Mouse (Mus musculus): ENCODE data around the gene Resp18. TPM values are rescaled to one million over a fixed set of nuclear protein-coding genes. Genes with fewer than 3 reads are reported as not detected.
"Not testable (repeated sequence)": the region's sequence is repeated elsewhere in the genome, so short reads cannot be mapped to it uniquely, and the experiment has no call there.

Resp18 gene
- polyA plus RNA-seq, 1 experiment from 2014 or later = not detected

DNA sequence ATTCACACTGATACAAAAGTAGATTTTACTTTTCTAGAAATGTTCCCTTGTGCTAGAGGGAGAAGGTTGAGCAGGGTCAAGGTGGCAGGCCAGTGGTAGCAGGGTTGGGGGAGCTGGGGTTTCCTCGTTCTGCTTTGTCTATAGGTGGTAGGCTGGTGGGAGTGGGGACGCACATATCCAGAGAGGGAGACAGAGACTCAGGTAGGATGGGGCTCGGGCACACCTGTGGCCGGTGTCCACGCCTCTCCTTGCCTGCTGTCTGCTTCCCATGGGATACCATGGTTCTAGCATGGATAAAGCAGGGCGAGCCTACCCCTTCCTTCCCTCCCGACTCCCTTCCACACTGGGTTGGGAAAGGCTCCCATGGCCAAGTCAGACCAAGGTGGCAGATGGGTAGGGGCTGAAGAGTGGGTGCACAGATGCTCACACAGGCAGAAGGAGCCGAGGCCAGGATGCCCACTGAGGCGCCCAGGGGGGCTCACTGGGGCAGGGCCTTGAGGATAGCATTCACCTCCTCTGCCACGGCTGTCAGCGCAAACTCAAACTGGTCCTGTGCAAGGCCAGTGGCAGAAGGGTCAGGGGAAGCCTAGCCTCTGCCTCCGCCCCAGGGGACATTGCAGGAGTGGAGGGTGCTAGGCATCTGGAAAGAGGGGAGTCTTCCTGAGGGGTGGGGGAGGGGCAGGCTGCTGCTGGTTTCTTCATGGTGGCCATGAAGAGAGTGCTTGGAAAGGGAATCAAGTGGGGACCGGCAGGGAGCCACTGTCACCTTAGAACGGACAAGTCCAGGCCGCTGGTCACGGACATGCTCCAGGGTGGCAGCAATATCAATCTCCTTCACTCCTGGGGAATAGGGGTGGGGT is 30.9 kb downstream of the Resp18 start:
- Histone ChIP-seq H3K4me3 (no peak overlapping the region), H3K4me2 (replicated peaks) (no peak overlapping the region), H3K9ac (0 out of 2 replicates have a peak overlapping the region, but pooled peaks have one; percentile 13), H3K36me3 (peaks cover 18% of the 10 kb centered on the region), H3K4me1 (peaks cover 18% of the 10 kb centered on the region), H3K27ac (no peak overlapping the region), H3K27me3 (peaks cover 3% of the 10 kb centered on the region; the same call in 1 of the 2 replicates), H3K9me3 (no peaks in the 10 kb centered on the region)
- 78% methylated on average over 16 of the region's 16 CpGs for WGBS
- no peak for ATAC-seq (ENCODE audit: low FRiP score, low read depth)

DNA sequence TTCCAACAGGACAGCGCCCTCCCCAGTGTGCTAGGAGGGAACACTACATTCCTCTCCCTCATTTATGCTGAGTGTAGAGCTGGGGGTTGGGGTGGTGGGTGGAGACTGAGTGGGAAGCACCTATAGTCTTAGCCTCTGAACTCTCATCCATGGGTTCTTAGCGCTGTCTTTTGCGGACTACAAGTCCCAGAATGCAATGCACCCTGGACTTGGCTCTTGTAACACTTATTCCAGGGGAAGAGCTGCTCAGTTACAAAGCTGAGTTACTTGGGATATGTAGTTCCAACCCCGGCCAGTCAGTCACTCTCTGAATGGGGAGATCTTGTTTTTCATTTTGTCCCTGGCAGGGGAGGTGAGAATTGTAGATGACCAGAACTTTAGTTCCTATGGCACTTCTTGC is 33.4 kb downstream of the Resp18 start:
- Histone ChIP-seq H3K9me3 (no peaks in the 10 kb centered on the region), H3K4me1 (peaks cover 10% of the 10 kb centered on the region), H3K27me3 (no peaks in the 10 kb centered on the region), H3K4me2 (replicated peaks) (no peak overlapping the region), H3K36me3 (peaks cover 36% of the 10 kb centered on the region), H3K9ac (no peak overlapping the region), H3K4me3 (no peak overlapping the region), H3K27ac (no peak overlapping the region)
- peak; percentile 60; the same call in 1 of the 2 replicates for ATAC-seq (ENCODE audit: low FRiP score, low read depth)
- 24% methylated on average over 4 of the region's 4 CpGs for WGBS

DNA sequence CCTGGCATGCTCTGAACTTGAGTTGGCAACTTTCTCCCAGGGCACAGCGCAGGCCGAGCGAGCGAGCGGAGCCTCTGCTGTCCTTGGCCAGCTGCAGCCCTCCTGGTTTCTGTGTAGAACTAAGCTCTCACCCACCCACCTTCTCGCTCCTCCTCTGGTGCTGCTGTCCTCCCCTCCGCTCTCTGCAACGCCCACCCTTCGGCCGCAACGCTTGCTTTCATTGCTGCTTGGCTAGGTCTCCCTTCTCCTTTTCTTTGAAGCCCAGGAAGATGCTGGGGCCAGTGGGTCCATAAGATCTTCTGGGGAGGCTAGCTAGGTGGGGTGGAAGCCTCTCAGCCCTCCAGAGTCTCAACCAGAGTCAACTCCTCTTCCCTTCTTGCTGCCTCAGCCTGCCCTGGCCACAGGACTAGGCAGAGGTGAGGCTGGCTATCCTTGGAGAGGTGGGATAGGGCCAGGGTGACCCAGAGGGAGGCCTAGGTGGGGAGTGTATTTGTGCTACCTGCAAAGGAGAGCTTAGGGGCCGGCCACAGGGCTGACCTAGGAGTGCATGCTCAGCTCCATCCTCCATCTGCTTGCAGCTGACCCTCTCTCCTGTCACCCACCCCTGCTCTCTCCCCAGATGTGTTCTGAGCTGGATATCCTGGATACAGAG is 33.9 kb downstream of the Resp18 start:
- ATAC-seq (ENCODE audit: low FRiP score, low read depth) = no peak
- H3K4me1 ChIP-seq = peaks cover 13% of the 10 kb centered on the region
- 89% methylated on average over 12 of the region's 12 CpGs for WGBS
- no peaks in the 10 kb centered on the region for H3K9me3 ChIP-seq
- H3K9ac ChIP-seq = no peak overlapping the region
- H3K4me3 ChIP-seq = no peak overlapping the region
- no peak overlapping the region for H3K4me2 ChIP-seq (replicated peaks)
- H3K27me3 ChIP-seq = no peaks in the 10 kb centered on the region
- no peak overlapping the region for H3K27ac ChIP-seq
- peaks cover 40% of the 10 kb centered on the region for H3K36me3 ChIP-seq

DNA sequence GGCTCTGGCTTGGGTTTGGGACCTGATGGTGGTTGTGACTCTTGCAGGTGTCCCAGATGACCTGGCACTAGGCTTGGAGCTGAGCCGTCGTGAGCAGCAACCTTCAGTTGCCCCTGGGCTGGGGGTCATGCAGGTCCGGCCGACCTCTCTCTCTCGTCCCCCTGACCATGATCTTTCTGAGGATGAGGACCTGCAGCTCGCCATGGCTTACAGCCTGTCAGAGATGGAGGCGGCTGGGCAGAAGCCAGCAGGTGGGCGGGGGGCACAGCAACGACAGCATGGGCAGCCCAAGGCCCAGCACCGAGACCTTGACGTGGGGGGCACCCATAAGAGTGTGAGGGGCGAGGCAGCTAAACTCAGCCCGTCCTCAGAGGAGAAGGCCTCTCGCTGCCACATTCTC is 34.8 kb downstream of the Resp18 start:
- WGBS = 86% methylated on average over 14 of the region's 14 CpGs

DNA sequence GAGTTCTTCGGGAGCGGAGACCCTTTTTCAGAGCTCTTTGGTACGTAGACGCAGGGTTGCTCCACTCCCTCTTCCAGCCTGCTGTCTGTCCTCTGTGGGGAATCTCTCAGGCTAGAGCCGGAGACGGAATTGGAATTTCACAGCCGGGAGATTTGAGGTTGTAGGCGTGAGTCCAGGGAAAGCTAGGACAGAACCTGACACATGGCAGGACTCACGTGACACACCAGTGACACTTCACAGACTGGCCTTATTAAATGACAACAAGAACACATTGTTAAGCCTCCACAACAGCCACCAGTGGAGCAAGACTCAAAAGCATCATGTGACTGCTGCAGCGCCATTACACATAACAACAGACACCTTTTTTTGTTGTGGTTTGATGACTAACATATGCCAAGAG is 38.6 kb downstream of the Resp18 start:
- no peak overlapping the region for H3K4me2 ChIP-seq (replicated peaks)
- 59% methylated on average over 10 of the region's 10 CpGs for WGBS
- no peak overlapping the region for H3K9ac ChIP-seq
- no peak overlapping the region for H3K4me3 ChIP-seq
- ATAC-seq (ENCODE audit: low FRiP score, low read depth) = no peak
- peaks cover 44% of the 10 kb centered on the region for H3K36me3 ChIP-seq
- H3K9me3 ChIP-seq = no peaks in the 10 kb centered on the region
- H3K27me3 ChIP-seq = no peaks in the 10 kb centered on the region
- no peak overlapping the region; the same call in 1 of the 2 replicates for H3K27ac ChIP-seq
- peaks cover 20% of the 10 kb centered on the region for H3K4me1 ChIP-seq

More for the DNA sequence above, 34.8 kb downstream of the Resp18 start:
- Histone ChIP-seq H3K4me1 (peaks cover 11% of the 10 kb centered on the region), H3K9ac (no peak overlapping the region), H3K9me3 (no peaks in the 10 kb centered on the region), H3K27me3 (no peaks in the 10 kb centered on the region), H3K4me3 (no peak overlapping the region), H3K4me2 (replicated peaks) (no peak overlapping the region), H3K36me3 (peaks cover 44% of the 10 kb centered on the region), H3K27ac (no peak overlapping the region)
- no peak for ATAC-seq (ENCODE audit: low FRiP score, low read depth)

DNA sequence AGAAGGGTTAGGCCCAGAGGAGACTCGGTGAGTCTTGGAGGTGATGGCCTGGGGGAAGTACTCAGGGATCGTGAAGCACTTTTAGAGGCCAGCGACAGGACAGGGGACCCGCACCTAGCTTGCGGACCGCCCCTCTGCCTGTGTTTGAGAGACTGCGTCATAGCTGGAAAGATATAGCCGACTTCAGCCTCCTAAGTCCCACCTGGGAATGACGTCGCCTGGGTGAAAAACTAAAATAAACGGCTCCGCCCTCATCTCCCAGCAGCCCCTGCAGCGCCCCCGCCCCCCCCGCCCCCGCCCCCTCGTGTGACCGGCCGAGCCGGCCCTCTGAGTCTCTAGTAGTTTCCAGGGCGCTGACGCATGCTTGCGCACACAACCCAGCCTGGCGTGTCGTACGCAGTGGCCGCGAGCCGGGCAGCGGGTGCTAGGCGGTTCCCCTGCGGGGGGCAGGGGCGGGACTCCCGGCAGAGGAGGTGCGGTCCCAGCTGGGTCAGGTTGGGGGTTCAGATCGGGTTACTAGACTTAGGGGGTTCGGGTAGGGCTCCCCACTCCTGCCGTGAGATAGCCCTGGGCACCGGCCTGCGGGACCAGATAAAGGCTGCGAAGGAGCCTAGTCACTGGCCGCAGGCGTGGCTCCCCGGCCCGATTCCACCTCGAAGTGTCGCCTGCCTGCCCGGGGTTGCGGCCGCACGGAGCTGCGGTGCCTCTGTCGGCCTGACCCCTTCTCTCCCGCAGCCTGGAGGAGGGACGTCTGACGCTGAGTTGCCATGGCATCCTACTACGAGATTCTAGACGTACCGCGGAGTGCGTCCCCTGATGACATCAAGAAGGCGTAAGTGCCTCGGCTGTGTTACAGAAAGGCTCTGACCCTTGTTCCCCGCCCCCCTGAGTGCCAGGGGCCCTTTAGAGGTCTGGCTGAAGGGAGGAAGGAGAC is 41.8 kb downstream of the Resp18 start, which contains the start of gene Dnajb2:
Gene Dnajb2 (plus strand): TSS at position 290 of the 934 bp plus-strand sequence.
- WGBS = under 1% methylated on average over 64 of the region's 64 CpGs
- Histone ChIP-seq H3K4me1 (peaks cover 20% of the 10 kb centered on the region), H3K36me3 (peaks cover 19% of the 10 kb centered on the region), H3K4me3 (peak within 1 kb of the TSS; percentile 76), H3K9ac (peak within 1 kb of the TSS; percentile 88), H3K27me3 (no peaks in the 10 kb centered on the region), H3K9me3 (no peaks in the 10 kb centered on the region), H3K27ac (peak within 1 kb of the TSS; percentile 81), H3K4me2 (replicated peaks) (peak within 1 kb of the TSS; percentile 89)
- peak; percentile 89 for ATAC-seq (ENCODE audit: low FRiP score, low read depth)

DNA sequence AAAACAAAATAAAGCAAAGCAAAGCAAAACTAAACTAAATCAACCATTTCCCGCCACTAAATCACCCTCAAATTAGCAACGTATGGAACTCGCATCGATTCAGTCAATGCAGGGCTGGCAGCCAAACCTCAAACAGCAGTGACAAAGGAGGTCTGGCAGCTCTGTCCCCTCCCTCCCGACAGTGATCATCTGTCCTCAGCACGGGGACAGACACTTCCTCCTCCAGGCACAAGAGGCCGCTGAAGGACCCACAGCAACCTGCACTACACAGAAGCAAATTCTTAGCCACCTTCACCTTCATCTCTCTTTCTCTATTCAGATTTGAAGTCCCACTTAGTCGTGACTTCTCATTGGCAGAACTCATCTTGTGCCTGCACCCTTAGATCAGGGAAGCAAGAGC is 43.6 kb downstream of the Resp18 start:
- ATAC-seq (ENCODE audit: low FRiP score, low read depth) = no peak
- no peak overlapping the region for H3K4me2 ChIP-seq (replicated peaks)
- WGBS = 1% methylated on average over 8 of the region's 8 CpGs
- H3K4me1 ChIP-seq = peaks cover 19% of the 10 kb centered on the region
- H3K36me3 ChIP-seq = peaks cover 5% of the 10 kb centered on the region; the same call in 1 of the 2 replicates
- 0 out of 2 replicates have a peak, but pooled peaks cover 4% of the 10 kb centered on the region for H3K27me3 ChIP-seq
- no peak overlapping the region for H3K4me3 ChIP-seq
- H3K9me3 ChIP-seq = no peaks in the 10 kb centered on the region
- H3K27ac ChIP-seq = no peak overlapping the region
- no peak overlapping the region for H3K9ac ChIP-seq

DNA sequence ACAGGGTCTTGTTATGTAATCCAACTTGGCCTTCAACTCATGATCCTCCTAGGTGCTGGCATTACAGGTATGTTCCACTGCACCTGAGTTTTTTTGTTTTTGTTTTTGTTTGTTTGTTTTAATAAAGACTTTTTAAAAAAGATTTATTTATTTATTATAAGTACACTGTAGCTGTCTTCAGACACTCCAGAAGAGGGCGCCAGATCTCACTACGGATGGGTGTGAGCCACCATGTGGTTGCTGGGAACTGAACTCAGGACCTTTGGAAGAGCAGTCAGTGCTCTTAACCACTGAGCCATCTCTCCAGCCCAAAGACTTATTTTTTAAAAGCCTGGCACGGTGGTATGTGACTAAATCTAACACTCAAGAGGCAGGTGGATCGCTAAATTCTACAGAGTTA is 45.7 kb downstream of the Resp18 start:
- 65% methylated on average over 4 of the region's 4 CpGs for WGBS
- H3K4me3 ChIP-seq; H3K4me2 ChIP-seq (replicated peaks); H3K9ac ChIP-seq; H3K9me3 ChIP-seq; ATAC-seq (ENCODE audit: low FRiP score, low read depth); H3K27ac ChIP-seq; H3K36me3 ChIP-seq; H3K27me3 ChIP-seq: not testable (repeated sequence)
- H3K4me1 ChIP-seq = peaks cover 14% of the 10 kb centered on the region

DNA sequence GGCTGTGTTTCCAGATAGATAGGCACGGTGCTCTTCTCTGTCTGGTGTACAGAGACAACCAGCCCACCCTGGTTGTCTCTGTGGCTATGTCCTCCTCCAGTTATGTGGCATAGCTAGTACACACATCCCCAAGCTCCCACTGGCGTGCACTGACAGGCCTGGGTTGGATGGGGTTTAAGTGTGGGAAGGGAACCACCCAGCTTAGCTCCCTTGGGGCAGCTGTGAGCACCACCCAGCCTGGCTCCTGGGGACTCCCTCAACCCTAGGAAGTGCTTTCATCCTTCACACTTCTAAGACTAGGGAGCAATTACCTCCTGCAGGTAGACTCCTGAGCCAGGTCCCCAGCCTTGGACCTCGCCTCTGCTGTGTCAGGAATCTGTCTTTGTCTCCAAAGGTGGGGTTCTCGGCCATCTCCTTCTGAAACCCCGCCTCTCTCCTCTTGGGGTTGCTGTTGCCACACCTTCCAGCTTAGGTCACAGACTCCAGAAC is 46.5 kb downstream of the Resp18 start, which contains the start of gene A630095N17Rik:
Gene A630095N17Rik (minus strand): TSS at position 439 of the 489 bp plus-strand sequence.
- H3K9ac ChIP-seq = no peak within 1 kb of the TSS
- H3K36me3 ChIP-seq = no peaks in the 10 kb centered on the region
- H3K4me3 ChIP-seq = no peak within 1 kb of the TSS
- peaks cover 6% of the 10 kb centered on the region for H3K4me1 ChIP-seq
- H3K9me3 ChIP-seq = no peaks in the 10 kb centered on the region
- H3K27me3 ChIP-seq = 0 out of 2 replicates have a peak, but pooled peaks cover 8% of the 10 kb centered on the region
- ATAC-seq (ENCODE audit: low FRiP score, low read depth) = no peak
- 63% methylated on average over 5 of the region's 5 CpGs for WGBS
- H3K27ac ChIP-seq = no peak within 1 kb of the TSS
- no peak within 1 kb of the TSS for H3K4me2 ChIP-seq (replicated peaks)

DNA sequence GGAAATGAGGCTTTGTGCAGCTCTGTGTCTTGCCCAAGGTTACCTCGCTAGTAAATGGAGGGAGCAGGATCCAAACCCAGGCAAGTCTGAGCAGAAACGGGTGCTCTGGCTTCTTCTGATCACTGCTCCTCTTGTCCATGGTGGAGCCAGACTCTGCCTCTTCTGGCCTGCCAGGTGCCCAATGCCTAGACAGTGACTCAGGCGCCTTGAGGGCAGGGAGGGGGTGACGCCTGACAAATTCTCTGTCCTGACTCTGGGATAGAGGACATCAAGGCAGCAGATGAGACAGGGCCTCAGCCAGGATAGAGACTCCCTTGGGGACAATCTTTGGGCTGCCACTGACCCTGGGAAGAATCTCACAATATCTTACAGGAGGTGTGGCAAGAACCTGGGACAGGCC is 47.0 kb downstream of the Resp18 start:
- Histone ChIP-seq H3K36me3 (no peaks in the 10 kb centered on the region), H3K4me3 (no peak overlapping the region), H3K4me1 (peaks cover 5% of the 10 kb centered on the region; the same call in 1 of the 2 replicates), H3K9me3 (no peaks in the 10 kb centered on the region), H3K27me3 (0 out of 2 replicates have a peak, but pooled peaks cover 8% of the 10 kb centered on the region), H3K9ac (no peak overlapping the region), H3K4me2 (replicated peaks) (no peak overlapping the region), H3K27ac (no peak overlapping the region)
- WGBS = 73% methylated on average over 4 of the region's 4 CpGs
- ATAC-seq (ENCODE audit: low FRiP score, low read depth) = no peak

DNA sequence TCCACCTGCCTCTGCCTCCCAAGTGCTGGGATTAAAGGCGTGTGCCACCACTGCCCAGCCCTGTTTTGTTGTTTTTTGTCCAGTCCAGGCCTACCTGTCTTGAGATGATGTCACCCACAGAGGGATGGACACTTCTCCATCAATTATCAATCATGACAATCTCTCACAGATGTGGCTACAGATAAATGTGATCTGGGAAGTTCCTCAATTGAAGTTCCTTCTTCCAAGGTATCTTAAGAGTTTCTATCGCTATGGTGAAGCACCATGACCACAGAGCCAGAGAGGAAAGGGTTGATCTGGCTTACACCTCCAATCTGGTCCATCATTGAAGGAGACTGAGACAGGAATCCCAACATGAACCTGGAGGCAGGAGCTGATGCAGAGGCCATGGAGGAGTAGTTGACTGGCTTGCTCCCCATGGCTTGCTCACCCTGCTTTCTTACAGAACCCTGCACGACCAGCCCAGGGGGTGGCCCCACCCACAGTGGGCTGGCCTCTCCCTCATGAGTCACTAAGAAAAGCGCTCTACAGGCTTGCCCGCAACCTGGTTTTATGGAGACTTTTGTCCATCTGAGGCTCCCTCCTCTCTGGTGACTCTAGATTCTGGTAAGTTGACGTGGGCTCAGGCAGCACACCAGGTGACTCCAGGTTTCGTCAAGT is 47.8 kb downstream of the Resp18 start:
- no peaks in the 10 kb centered on the region for H3K9me3 ChIP-seq
- no peak overlapping the region for H3K27ac ChIP-seq
- WGBS = 77% methylated on average over 7 of the region's 7 CpGs
- ATAC-seq (ENCODE audit: low FRiP score, low read depth) = no peak
- no peak overlapping the region for H3K9ac ChIP-seq
- H3K4me1 ChIP-seq = no peaks in the 10 kb centered on the region
- no peak overlapping the region for H3K4me2 ChIP-seq (replicated peaks)
- H3K36me3 ChIP-seq = no peaks in the 10 kb centered on the region
- 0 out of 2 replicates have a peak, but pooled peaks cover 10% of the 10 kb centered on the region for H3K27me3 ChIP-seq
- no peak overlapping the region for H3K4me3 ChIP-seq
